Mouse (Mus musculus): ENCODE results near the gene Carmil1. TPM values are rescaled to one million over a fixed set of nuclear protein-coding genes. Genes with fewer than 3 reads are reported as not detected.

Carmil1 gene
- total and polyA plus RNA-seq, 3 experiments = 1.2 to 6.9 (median 4.4) TPM

- H3K27me3 ChIP-seq (ENCODE audit: control insufficient read depth, insufficient read depth, low read length) = no peaks in the 10 kb centered on the region; the same call in 1 of the 2 replicates
- no peaks in the 10 kb centered on the region for H3K79me2 ChIP-seq (replicated peaks; ENCODE audit: control insufficient read depth, insufficient read depth, low read length)
- intact Hi-C loops (cut with DNase I) = no loop called here
- no peaks in the 10 kb centered on the region for H3K4me1 ChIP-seq (ENCODE audit: control insufficient read depth, insufficient read depth, low read length)
- no peaks in the 10 kb centered on the region for H3K36me3 ChIP-seq (ENCODE audit: control insufficient read depth, insufficient read depth, low read length)
- H3K27ac ChIP-seq = no peak overlapping the region
- 90% methylated on average over 2 of the region's 2 CpGs for WGBS
- no peak for DNase-seq
- H3K4me3 ChIP-seq = no peak overlapping the region
- no peak for TF ChIP-seq POLR2A (IDR thresholded peaks at IDR 0.05; ENCODE audit: insufficient read depth, low read depth, low read length)
- TF ChIP-seq CTCF (IDR thresholded peaks at IDR 0.05) = no peak
- no peak for TF ChIP-seq EP300 (IDR thresholded peaks at IDR 0.05; ENCODE audit: insufficient read depth, low read depth, low read length)
- H3K9ac ChIP-seq (ENCODE audit: low read depth, low read length) = no peak overlapping the region
Measured at GRCm38 (mm10) chr13:24103152-24103551, 177.4 kb downstream of the Carmil1 start.

GRCm38 (mm10) chr13:24102256-24102655 lies 178.3 kb downstream of the Carmil1 start:
- 95% methylated on average over 4 of the region's 4 CpGs for WGBS
- TF ChIP-seq EP300 (IDR thresholded peaks at IDR 0.05; ENCODE audit: insufficient read depth, low read depth, low read length) (no peak), CTCF (IDR thresholded peaks at IDR 0.05) (no peak), POLR2A (IDR thresholded peaks at IDR 0.05; ENCODE audit: insufficient read depth, low read depth, low read length) (no peak)
- Histone ChIP-seq H3K27me3 (ENCODE audit: control insufficient read depth, insufficient read depth, low read length) (no peaks in the 10 kb centered on the region; the same call in 1 of the 2 replicates), H3K4me3 (no peak overlapping the region), H3K36me3 (ENCODE audit: control insufficient read depth, insufficient read depth, low read length) (no peaks in the 10 kb centered on the region), H3K4me1 (ENCODE audit: control insufficient read depth, insufficient read depth, low read length) (no peaks in the 10 kb centered on the region), H3K9ac (ENCODE audit: low read depth, low read length) (no peak overlapping the region), H3K27ac (no peak overlapping the region), H3K79me2 (replicated peaks; ENCODE audit: control insufficient read depth, insufficient read depth, low read length) (no peaks in the 10 kb centered on the region)
- DNase-seq = no peak
- intact Hi-C loops (cut with DNase I) = no loop called here

- H3K4me3 ChIP-seq = no peak overlapping the region
- H3K4me1 ChIP-seq (ENCODE audit: control insufficient read depth, insufficient read depth, low read length) = no peaks in the 10 kb centered on the region
- H3K27ac ChIP-seq = no peak overlapping the region
- H3K27me3 ChIP-seq (ENCODE audit: control insufficient read depth, insufficient read depth, low read length) = no peaks in the 10 kb centered on the region; the same call in 1 of the 2 replicates
- no peaks in the 10 kb centered on the region for H3K79me2 ChIP-seq (replicated peaks; ENCODE audit: control insufficient read depth, insufficient read depth, low read length)
- TF ChIP-seq CTCF (IDR thresholded peaks at IDR 0.05) (no peak), EP300 (IDR thresholded peaks at IDR 0.05; ENCODE audit: insufficient read depth, low read depth, low read length) (no peak), POLR2A (IDR thresholded peaks at IDR 0.05; ENCODE audit: insufficient read depth, low read depth, low read length) (no peak)
- no peak for DNase-seq
- intact Hi-C loops (cut with DNase I) = no loop called here
- WGBS = 52% methylated on average over 11 of the region's 11 CpGs
- H3K36me3 ChIP-seq (ENCODE audit: control insufficient read depth, insufficient read depth, low read length) = no peaks in the 10 kb centered on the region
- no peak overlapping the region for H3K9ac ChIP-seq (ENCODE audit: low read depth, low read length)
Measured at GRCm38 (mm10) chr13:24101157-24102130, 179.2 kb downstream of the Carmil1 start.

- intact Hi-C loops (cut with DNase I) = no loop called here
- no peak for TF ChIP-seq EP300 (IDR thresholded peaks at IDR 0.05; ENCODE audit: insufficient read depth, low read depth, low read length)
- H3K4me1 ChIP-seq (ENCODE audit: control insufficient read depth, insufficient read depth, low read length) = no peaks in the 10 kb centered on the region
- H3K79me2 ChIP-seq (replicated peaks; ENCODE audit: control insufficient read depth, insufficient read depth, low read length) = no peaks in the 10 kb centered on the region
- WGBS = 85% methylated on average over 11 of the region's 11 CpGs
- no peak for DNase-seq
- no peak overlapping the region for H3K4me3 ChIP-seq
- no peak overlapping the region for H3K27ac ChIP-seq
- no peak overlapping the region for H3K9ac ChIP-seq (ENCODE audit: low read depth, low read length)
- H3K36me3 ChIP-seq (ENCODE audit: control insufficient read depth, insufficient read depth, low read length) = no peaks in the 10 kb centered on the region
- no peaks in the 10 kb centered on the region; the same call in 1 of the 2 replicates for H3K27me3 ChIP-seq (ENCODE audit: control insufficient read depth, insufficient read depth, low read length)
Measured at GRCm38 (mm10) chr13:24100516-24101094, 180.0 kb downstream of the Carmil1 start.

- intact Hi-C loops (cut with DNase I) = no loop called here
- TF ChIP-seq EP300 (IDR thresholded peaks at IDR 0.05; ENCODE audit: insufficient read depth, low read depth, low read length) (no peak), CTCF (IDR thresholded peaks at IDR 0.05) (no peak), POLR2A (IDR thresholded peaks at IDR 0.05; ENCODE audit: insufficient read depth, low read depth, low read length) (no peak)
- no peaks in the 10 kb centered on the region for H3K36me3 ChIP-seq (ENCODE audit: control insufficient read depth, insufficient read depth, low read length)
- H3K9ac ChIP-seq (ENCODE audit: low read depth, low read length) = no peak overlapping the region
- 87% methylated on average over 6 of the region's 6 CpGs for WGBS
- no peaks in the 10 kb centered on the region for H3K27me3 ChIP-seq (ENCODE audit: control insufficient read depth, insufficient read depth, low read length)
- no peak overlapping the region for H3K4me3 ChIP-seq
- H3K4me1 ChIP-seq (ENCODE audit: control insufficient read depth, insufficient read depth, low read length) = no peaks in the 10 kb centered on the region
- no peaks in the 10 kb centered on the region for H3K79me2 ChIP-seq (replicated peaks; ENCODE audit: control insufficient read depth, insufficient read depth, low read length)
- no peak overlapping the region for H3K27ac ChIP-seq
- DNase-seq = no peak
Measured at GRCm38 (mm10) chr13:24096573-24096972, 184.0 kb downstream of the Carmil1 start.
